Mouse (Mus musculus): ENCODE data around the gene Fam110a. TPM values are rescaled to one million over a fixed set of nuclear protein-coding genes. Genes with fewer than 3 reads are reported as not detected.
"Not testable (repeated sequence)": the region's sequence is repeated elsewhere in the genome, so short reads cannot be mapped to it uniquely, and the experiment has no call there.

The Fam110a gene
- polyA plus RNA-seq, 1 experiment from 2014 or later: 10.3 TPM

GRCm38 (mm10) chr2:151997190-151997575 is 17.2 kb upstream of the Fam110a start:
- peak overlapping the region; percentile 52; the same call in 1 of the 2 replicates for H3K4me2 ChIP-seq
- H3K27me3 ChIP-seq (replicated peaks): peaks cover 90% of the 10 kb centered on the region
- H3K9ac ChIP-seq; ATAC-seq (ENCODE audit: insufficient number of reproducible peaks, low FRiP score); H3K27ac ChIP-seq (ENCODE audit: poor library complexity, severe bottlenecking); H3K9me3 ChIP-seq (replicated peaks); H3K36me3 ChIP-seq; H3K4me3 ChIP-seq: not testable (repeated sequence)
- peaks cover 15% of the 10 kb centered on the region for H3K4me1 ChIP-seq (replicated peaks)
- 50% methylated on average over 2 of the region's 2 CpGs for WGBS

GRCm38 (mm10) chr2:151996229-151997189 is 16.5 kb upstream of the Fam110a start, which contains the start of gene Slc52a3:
Gene Slc52a3 (plus strand): TSS chr2:151996511.
- 8% methylated on average over 35 of the region's 35 CpGs for WGBS
- Histone ChIP-seq H3K27me3 (replicated peaks) (peaks cover 90% of the 10 kb centered on the region), H3K36me3 (no peaks in the 10 kb centered on the region), H3K4me3 (peak within 1 kb of the TSS; percentile 28), H3K9ac (no peak within 1 kb of the TSS), H3K4me1 (replicated peaks) (peaks cover 15% of the 10 kb centered on the region), H3K4me2 (peak within 1 kb of the TSS; percentile 52), H3K27ac (ENCODE audit: poor library complexity, severe bottlenecking) (no peak within 1 kb of the TSS), H3K9me3 (replicated peaks) (no peaks in the 10 kb centered on the region)
- ATAC-seq (ENCODE audit: insufficient number of reproducible peaks, low FRiP score): peak; percentile 72

GRCm38 (mm10) chr2:151994350-151995122 is 14.5 kb upstream of the Fam110a start:
- no peak for ATAC-seq (ENCODE audit: insufficient number of reproducible peaks, low FRiP score)
- Histone ChIP-seq H3K4me2 (peak overlapping the region; percentile 51), H3K36me3 (no peaks in the 10 kb centered on the region), H3K27me3 (replicated peaks) (peaks cover 84% of the 10 kb centered on the region), H3K9ac (no peak overlapping the region), H3K4me1 (replicated peaks) (peaks cover 8% of the 10 kb centered on the region), H3K4me3 (no peak overlapping the region), H3K27ac (ENCODE audit: poor library complexity, severe bottlenecking) (no peak overlapping the region), H3K9me3 (replicated peaks) (no peaks in the 10 kb centered on the region)
- 7% methylated on average over 22 of the region's 22 CpGs for WGBS

GRCm38 (mm10) chr2:151991446-151991845 is 11.4 kb upstream of the Fam110a start:
- WGBS: 46% methylated on average over 5 of the region's 5 CpGs
- Histone ChIP-seq H3K4me3 (no peak overlapping the region), H3K4me1 (replicated peaks) (peaks cover 4% of the 10 kb centered on the region), H3K27me3 (replicated peaks) (peaks cover 56% of the 10 kb centered on the region), H3K9ac (no peak overlapping the region), H3K27ac (ENCODE audit: poor library complexity, severe bottlenecking) (no peak overlapping the region), H3K4me2 (no peak overlapping the region), H3K9me3 (replicated peaks) (no peaks in the 10 kb centered on the region), H3K36me3 (no peaks in the 10 kb centered on the region)
- no peak for ATAC-seq (ENCODE audit: insufficient number of reproducible peaks, low FRiP score)

GRCm38 (mm10) chr2:151990985-151991394 is 11.0 kb upstream of the Fam110a start:
- no peak overlapping the region for H3K9ac ChIP-seq
- 56% methylated on average over 1 of the region's 1 CpGs for whole genome bisulfite sequencing
- H3K27me3 ChIP-seq (replicated peaks): peaks cover 51% of the 10 kb centered on the region

GRCm38 (mm10) chr2:151988978-151989377 is 9.0 kb upstream of the Fam110a start:
- no peak overlapping the region for H3K9ac ChIP-seq
- H3K4me3 ChIP-seq: no peak overlapping the region
- H3K27me3 ChIP-seq (replicated peaks): peaks cover 35% of the 10 kb centered on the region
- ATAC-seq (ENCODE audit: insufficient number of reproducible peaks, low FRiP score): no peak
- WGBS: 72% methylated on average over 2 of the region's 2 CpGs
- H3K9me3 ChIP-seq (replicated peaks): no peaks in the 10 kb centered on the region
- H3K36me3 ChIP-seq: no peaks in the 10 kb centered on the region
- H3K4me2 ChIP-seq: no peak overlapping the region
- H3K4me1 ChIP-seq (replicated peaks): no peaks in the 10 kb centered on the region
- H3K27ac ChIP-seq (ENCODE audit: poor library complexity, severe bottlenecking): no peak overlapping the region

More at GRCm38 (mm10) chr2:151990985-151991394, 11.0 kb upstream of the Fam110a start:
- ATAC-seq (ENCODE audit: insufficient number of reproducible peaks, low FRiP score): no peak
- Histone ChIP-seq H3K4me1 (replicated peaks) (0 out of 2 replicates have a peak, but pooled peaks cover 3% of the 10 kb centered on the region), H3K36me3 (no peaks in the 10 kb centered on the region), H3K27ac (ENCODE audit: poor library complexity, severe bottlenecking) (no peak overlapping the region), H3K4me2 (no peak overlapping the region), H3K4me3 (no peak overlapping the region), H3K9me3 (replicated peaks) (no peaks in the 10 kb centered on the region)

- no peaks in the 10 kb centered on the region for H3K4me1 ChIP-seq (replicated peaks)
- peaks cover 17% of the 10 kb centered on the region for H3K27me3 ChIP-seq (replicated peaks)
- no peak overlapping the region for H3K9ac ChIP-seq
- ATAC-seq (ENCODE audit: insufficient number of reproducible peaks, low FRiP score): no peak
- no peak overlapping the region for H3K4me3 ChIP-seq
- H3K4me2 ChIP-seq: no peak overlapping the region
- no peaks in the 10 kb centered on the region for H3K9me3 ChIP-seq (replicated peaks)
- no peaks in the 10 kb centered on the region for H3K36me3 ChIP-seq
- WGBS: 75% methylated on average over 8 of the region's 8 CpGs
- H3K27ac ChIP-seq (ENCODE audit: poor library complexity, severe bottlenecking): no peak overlapping the region
These were observed 6.9 kb upstream of the Fam110a start for GRCm38 (mm10) chr2:151986958-151987357.

GRCm38 (mm10) chr2:151985426-151986172 is 5.6 kb upstream of the Fam110a start:
- no peak overlapping the region for H3K4me3 ChIP-seq
- no peaks in the 10 kb centered on the region for H3K9me3 ChIP-seq (replicated peaks)
- no peak for ATAC-seq (ENCODE audit: insufficient number of reproducible peaks, low FRiP score)
- H3K4me2 ChIP-seq: no peak overlapping the region
- H3K36me3 ChIP-seq: no peaks in the 10 kb centered on the region
- peaks cover 11% of the 10 kb centered on the region; the same call in 1 of the 2 replicates for H3K27me3 ChIP-seq (replicated peaks)
- 57% methylated on average over 7 of the region's 7 CpGs for WGBS
- no peak overlapping the region for H3K27ac ChIP-seq (ENCODE audit: poor library complexity, severe bottlenecking)
- H3K9ac ChIP-seq: no peak overlapping the region
- H3K4me1 ChIP-seq (replicated peaks): 0 out of 2 replicates have a peak, but pooled peaks cover 1% of the 10 kb centered on the region

- H3K27me3 ChIP-seq (replicated peaks): peaks cover 8% of the 10 kb centered on the region; the same call in 1 of the 2 replicates
- H3K4me1 ChIP-seq (replicated peaks): peaks cover 12% of the 10 kb centered on the region
- no peak for ATAC-seq (ENCODE audit: insufficient number of reproducible peaks, low FRiP score)
- no peak overlapping the region for H3K9ac ChIP-seq
- no peak overlapping the region for H3K4me3 ChIP-seq
- H3K4me2 ChIP-seq: no peak overlapping the region
- H3K9me3 ChIP-seq (replicated peaks): no peaks in the 10 kb centered on the region
- 69% methylated on average over 9 of the region's 9 CpGs for WGBS
- no peaks in the 10 kb centered on the region for H3K36me3 ChIP-seq
- H3K27ac ChIP-seq (ENCODE audit: poor library complexity, severe bottlenecking): no peak overlapping the region
These were observed 4.0 kb upstream of the Fam110a start for GRCm38 (mm10) chr2:151984019-151984418.

GRCm38 (mm10) chr2:151982476-151982875 is 2.5 kb upstream of the Fam110a start:
- H3K9ac ChIP-seq: no peak overlapping the region
- no peak overlapping the region for H3K4me3 ChIP-seq
- no peaks in the 10 kb centered on the region for H3K36me3 ChIP-seq
- ATAC-seq (ENCODE audit: insufficient number of reproducible peaks, low FRiP score): no peak
- H3K27me3 ChIP-seq (replicated peaks): peaks cover 8% of the 10 kb centered on the region; the same call in 1 of the 2 replicates
- no peak overlapping the region for H3K4me2 ChIP-seq
- no peak overlapping the region for H3K27ac ChIP-seq (ENCODE audit: poor library complexity, severe bottlenecking)
- H3K9me3 ChIP-seq (replicated peaks): no peaks in the 10 kb centered on the region
- peaks cover 26% of the 10 kb centered on the region for H3K4me1 ChIP-seq (replicated peaks)
